Mouse (Mus musculus): ENCODE results near the gene Myo16. TPM values are rescaled to one million over a fixed set of nuclear protein-coding genes. Genes with fewer than 3 reads are reported as not detected.

Myo16 gene
- polyA plus RNA-seq, 1 experiment = not detected

DNA sequence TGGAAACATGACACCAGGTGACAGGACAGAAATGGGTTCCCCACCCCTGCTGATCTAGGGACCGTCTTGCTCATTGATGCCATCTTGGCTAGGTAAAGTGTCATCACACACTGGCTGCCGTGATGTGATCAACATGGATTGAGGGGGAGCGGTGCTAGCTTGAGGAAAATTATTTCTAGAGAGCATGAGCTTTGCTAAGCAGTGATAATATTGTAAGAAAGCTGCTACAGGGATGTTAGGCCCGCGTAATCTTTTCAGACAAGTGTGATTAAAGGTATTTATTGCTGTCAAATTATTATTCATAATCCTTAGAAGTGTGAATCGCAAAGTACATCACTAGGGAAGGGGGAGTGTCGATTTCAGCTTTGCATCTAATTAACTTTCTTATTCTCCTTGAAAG is 164.4 kb downstream of the Myo16 start:
- Histone ChIP-seq H3K27me3 (ENCODE audit: control insufficient read depth, insufficient read depth, low read length) (no peaks in the 10 kb centered on the region), H3K4me3 (ENCODE audit: low read depth, low read length) (no peak overlapping the region), H3K36me3 (ENCODE audit: control insufficient read depth, insufficient read depth, low read length) (no peaks in the 10 kb centered on the region), H3K4me1 (ENCODE audit: control insufficient read depth, insufficient read depth, insufficient read length, low read length) (no peaks in the 10 kb centered on the region), H3K27ac (ENCODE audit: insufficient read depth, low read depth, low read length) (no peak overlapping the region)
- TF ChIP-seq CTCF (IDR thresholded peaks at IDR 0.05; ENCODE audit: extremely low read depth, insufficient read length, insufficient replicate concordance, low read depth, low read length) = no peak
- WGBS = 85% methylated on average over 7 of the region's 7 CpGs

DNA sequence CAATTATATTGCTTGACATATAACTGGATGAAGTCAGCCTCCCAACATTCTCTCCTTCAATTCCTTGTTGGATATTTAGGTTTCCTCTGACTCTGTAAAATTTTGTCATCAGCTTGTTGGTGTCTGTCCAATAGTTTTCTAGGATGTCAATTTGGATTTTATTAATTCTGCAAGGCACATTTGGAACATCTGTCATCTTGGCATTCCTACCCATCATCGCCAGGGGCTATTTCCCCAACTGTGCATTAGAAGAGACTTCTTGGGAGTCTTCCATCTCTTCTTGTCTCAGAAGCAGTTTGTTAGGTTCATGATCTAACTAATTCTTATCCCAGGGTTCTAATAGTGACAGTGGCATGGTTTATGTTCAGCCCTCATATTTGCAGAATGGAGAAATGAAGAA is 196.7 kb downstream of the Myo16 start:
- TF ChIP-seq CTCF (IDR thresholded peaks at IDR 0.05; ENCODE audit: extremely low read depth, insufficient read length, insufficient replicate concordance, low read depth, low read length) = no peak
- no peak for TF ChIP-seq POLR2A (IDR thresholded peaks at IDR 0.05; ENCODE audit: low read depth, low read length)
- WGBS = 86% methylated on average over 1 of the region's 1 CpGs
- H3K27me3 ChIP-seq (ENCODE audit: control insufficient read depth, insufficient read depth, low read length) = no peaks in the 10 kb centered on the region
- H3K4me1 ChIP-seq (ENCODE audit: control insufficient read depth, insufficient read depth, insufficient read length, low read length) = no peaks in the 10 kb centered on the region
- H3K4me3 ChIP-seq (ENCODE audit: low read depth, low read length) = no peak overlapping the region
- no peak overlapping the region for H3K27ac ChIP-seq (ENCODE audit: insufficient read depth, low read depth, low read length)
- no peaks in the 10 kb centered on the region for H3K36me3 ChIP-seq (ENCODE audit: control insufficient read depth, insufficient read depth, low read length)

GRCm38 (mm10) chr8:10358711-10359110 is 205.0 kb downstream of the Myo16 start:
- no peak overlapping the region for H3K4me3 ChIP-seq (ENCODE audit: low read depth, low read length)
- no peaks in the 10 kb centered on the region for H3K36me3 ChIP-seq (ENCODE audit: control insufficient read depth, insufficient read depth, low read length)
- WGBS = 56% methylated on average over 4 of the region's 4 CpGs
- H3K27me3 ChIP-seq (ENCODE audit: control insufficient read depth, insufficient read depth, low read length) = no peaks in the 10 kb centered on the region
- H3K4me1 ChIP-seq (ENCODE audit: control insufficient read depth, insufficient read depth, insufficient read length, low read length) = no peaks in the 10 kb centered on the region
- H3K27ac ChIP-seq (ENCODE audit: insufficient read depth, low read depth, low read length) = no peak overlapping the region
- TF ChIP-seq POLR2A (IDR thresholded peaks at IDR 0.05; ENCODE audit: low read depth, low read length) (no peak), CTCF (IDR thresholded peaks at IDR 0.05; ENCODE audit: extremely low read depth, insufficient read length, insufficient replicate concordance, low read depth, low read length) (no peak)

DNA sequence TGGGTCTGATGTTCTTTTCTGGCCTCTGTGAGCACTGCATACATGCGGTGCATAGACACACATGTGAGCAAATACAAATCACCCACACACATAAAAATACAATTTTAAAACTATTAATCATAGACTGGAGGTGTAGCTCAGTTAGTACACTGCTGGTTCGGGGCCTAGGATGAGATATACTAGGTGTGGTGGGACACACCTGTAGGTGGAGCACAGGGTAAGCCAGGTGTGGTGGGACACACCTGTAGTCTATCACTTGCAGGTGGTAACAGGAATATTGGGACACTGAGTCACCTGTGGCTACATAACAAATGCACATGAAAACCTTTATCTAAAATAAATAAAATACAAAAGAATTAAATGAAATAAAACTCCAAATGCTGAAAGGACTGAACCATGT is 209.2 kb downstream of the Myo16 start:
- no peaks in the 10 kb centered on the region for H3K4me1 ChIP-seq (ENCODE audit: control insufficient read depth, insufficient read depth, insufficient read length, low read length)
- H3K27me3 ChIP-seq (ENCODE audit: control insufficient read depth, insufficient read depth, low read length) = no peaks in the 10 kb centered on the region
- no peaks in the 10 kb centered on the region for H3K36me3 ChIP-seq (ENCODE audit: control insufficient read depth, insufficient read depth, low read length)
- 61% methylated on average over 2 of the region's 2 CpGs for WGBS
- no peak overlapping the region for H3K4me3 ChIP-seq (ENCODE audit: low read depth, low read length)
- TF ChIP-seq CTCF (IDR thresholded peaks at IDR 0.05; ENCODE audit: extremely low read depth, insufficient read length, insufficient replicate concordance, low read depth, low read length) (no peak), POLR2A (IDR thresholded peaks at IDR 0.05; ENCODE audit: low read depth, low read length) (no peak)
- H3K27ac ChIP-seq (ENCODE audit: insufficient read depth, low read depth, low read length) = no peak overlapping the region

- Histone ChIP-seq H3K36me3 (ENCODE audit: control insufficient read depth, insufficient read depth, low read length) (no peaks in the 10 kb centered on the region), H3K4me3 (ENCODE audit: low read depth, low read length) (no peak overlapping the region), H3K27me3 (ENCODE audit: control insufficient read depth, insufficient read depth, low read length) (no peaks in the 10 kb centered on the region), H3K27ac (ENCODE audit: insufficient read depth, low read depth, low read length) (no peak overlapping the region), H3K4me1 (ENCODE audit: control insufficient read depth, insufficient read depth, insufficient read length, low read length) (no peaks in the 10 kb centered on the region)
- TF ChIP-seq POLR2A (IDR thresholded peaks at IDR 0.05; ENCODE audit: low read depth, low read length) (no peak), CTCF (IDR thresholded peaks at IDR 0.05; ENCODE audit: extremely low read depth, insufficient read length, insufficient replicate concordance, low read depth, low read length) (no peak)
- 35% methylated on average over 13 of the region's 13 CpGs for WGBS
These were observed 210.1 kb downstream of the Myo16 start for GRCm38 (mm10) chr8:10363654-10364406.

DNA sequence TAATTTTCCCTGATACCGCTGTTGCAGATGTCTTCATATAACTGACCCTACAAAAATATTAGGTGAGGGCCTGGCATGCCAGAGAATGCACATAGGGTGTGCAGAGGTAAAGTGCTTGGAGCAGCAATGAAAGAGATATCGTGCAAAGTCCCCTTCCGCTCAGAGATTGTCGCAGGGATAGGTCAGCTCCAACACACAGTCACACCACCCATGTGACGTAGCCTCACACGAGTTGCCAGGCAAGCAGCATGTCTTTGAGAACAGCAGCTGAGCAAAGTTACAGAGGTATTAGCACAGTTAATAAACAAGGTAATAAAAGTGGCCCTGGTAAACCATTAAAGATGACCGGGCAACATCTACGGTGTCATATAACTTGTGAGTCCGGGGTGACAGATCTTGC is 212.4 kb downstream of the Myo16 start:
- TF ChIP-seq CTCF (IDR thresholded peaks at IDR 0.05; ENCODE audit: extremely low read depth, insufficient read length, insufficient replicate concordance, low read depth, low read length) (no peak), POLR2A (IDR thresholded peaks at IDR 0.05; ENCODE audit: low read depth, low read length) (no peak)
- H3K27me3 ChIP-seq (ENCODE audit: control insufficient read depth, insufficient read depth, low read length) = no peaks in the 10 kb centered on the region
- H3K36me3 ChIP-seq (ENCODE audit: control insufficient read depth, insufficient read depth, low read length) = no peaks in the 10 kb centered on the region
- no peak overlapping the region for H3K27ac ChIP-seq (ENCODE audit: insufficient read depth, low read depth, low read length)
- 40% methylated on average over 9 of the region's 9 CpGs for WGBS
- no peak overlapping the region for H3K4me3 ChIP-seq (ENCODE audit: low read depth, low read length)
- no peaks in the 10 kb centered on the region for H3K4me1 ChIP-seq (ENCODE audit: control insufficient read depth, insufficient read depth, insufficient read length, low read length)

- no peak overlapping the region for H3K27ac ChIP-seq (ENCODE audit: insufficient read depth, low read depth, low read length)
- TF ChIP-seq POLR2A (IDR thresholded peaks at IDR 0.05; ENCODE audit: low read depth, low read length) = no peak
- no peak for TF ChIP-seq CTCF (IDR thresholded peaks at IDR 0.05; ENCODE audit: extremely low read depth, insufficient read length, insufficient replicate concordance, low read depth, low read length)
- H3K27me3 ChIP-seq (ENCODE audit: control insufficient read depth, insufficient read depth, low read length) = no peaks in the 10 kb centered on the region
- H3K4me3 ChIP-seq (ENCODE audit: low read depth, low read length) = no peak overlapping the region
- 76% methylated on average over 2 of the region's 2 CpGs for WGBS
- H3K36me3 ChIP-seq (ENCODE audit: control insufficient read depth, insufficient read depth, low read length) = no peaks in the 10 kb centered on the region
- no peaks in the 10 kb centered on the region for H3K4me1 ChIP-seq (ENCODE audit: control insufficient read depth, insufficient read depth, insufficient read length, low read length)
These were observed 218.9 kb downstream of the Myo16 start for GRCm38 (mm10) chr8:10372571-10372970.

Measured in small intestine, adult 2 months (tissue).